Mouse (Mus musculus) adrenal gland, adult 2 months (tissue): ENCODE results near the gene Rhox4f. TPM values are rescaled to one million over a fixed set of nuclear protein-coding genes. Genes with fewer than 3 reads are reported as not detected.
"Not testable (repeated sequence)": the region's sequence is repeated elsewhere in the genome, so short reads cannot be mapped to it uniquely, and the experiment has no call there.

Source experiments
- DNase-seq: peaks from one replicate; pipeline ENCODE4 v3.0.0; 2021
- long read RNA-seq: library from polyadenylated mRNA; stranded (forward); transcript quantifications from one replicate; pipeline ENCODE4 v2.0.0, GENCODE M21; 2021
- polyA plus RNA-seq: library from polyadenylated mRNA; depleted of rRNA; stranded (reverse); fragments of >200 nt; gene quantifications from 2 replicates; pipeline ENCODE4 v1.2.3, GENCODE M21; 2012; rRNA removed
- total RNA-seq, 2 experiments: library from RNA; stranded (reverse); gene quantifications; 2 replicates each; pipeline ENCODE4 v1.2.3; 2021

Rhox4f gene
- not detected for total RNA-seq
- not detected in 2 replicates for polyA plus RNA-seq
- long read RNA-seq = 0 reads

GRCm38 (mm10) chrX:37607604-37608003 is at the start of gene Rhox4f:
TSS of gene Rhox4f (minus strand) at chrX:37607704.
- DNase-seq = not testable (repeated sequence)

- not testable (repeated sequence) for DNase-seq
Observed at GRCm38 (mm10) chrX:37651227-37651626, 43.7 kb upstream of the Rhox4f start, which contains the start of gene Rhox4g. TSS of gene Rhox4g (minus strand) at chrX:37651327.

- DNase-seq = not testable (repeated sequence)
Observed at GRCm38 (mm10) chrX:37643370-37643769, 35.9 kb upstream of the Rhox4f start, which contains the start of gene Rhox2g. TSS of gene Rhox2g (minus strand) at chrX:37643470.

GRCm38 (mm10) chrX:37628512-37628911 is 21.0 kb upstream of the Rhox4f start, which contains the start of gene Rhox3g:
TSS of gene Rhox3g (minus strand) at chrX:37628612.
- not testable (repeated sequence) for DNase-seq

GRCm38 (mm10) chrX:37580692-37581091 is 26.8 kb downstream of the Rhox4f start, which contains the start of gene Rhox3f:
TSS of gene Rhox3f (plus strand) at chrX:37580992.
- not testable (repeated sequence) for DNase-seq

GRCm38 (mm10) chrX:37572638-37573037 is 34.9 kb downstream of the Rhox4f start:
- not testable (repeated sequence) for DNase-seq

GRCm38 (mm10) chrX:37571105-37571504 is 36.4 kb downstream of the Rhox4f start, which contains the start of gene Rhox2f:
TSS of gene Rhox2f (plus strand) at chrX:37571405.
- not testable (repeated sequence) for DNase-seq

GRCm38 (mm10) chrX:37557112-37557511 is 50.4 kb downstream of the Rhox4f start, which contains the start of gene Rhox4e:
TSS of gene Rhox4e (plus strand) at chrX:37557412.
- DNase-seq = not testable (repeated sequence)

Other genes with a start within 250 kb of the Rhox4f start
- not detected for gene Rhox3a2, start 227.7 kb downstream of the Rhox4f start, total RNA-seq
- gene Rhox3a2, start 227.7 kb downstream of the Rhox4f start, polyA plus RNA-seq = not detected in 2 replicates
- gene Rhox4a2, start 216.9 kb downstream of the Rhox4f start, total RNA-seq = not detected
- not detected in 2 replicates for gene Rhox4a2, start 216.9 kb downstream of the Rhox4f start, polyA plus RNA-seq
- gene Rhox2b, start 195.6 kb downstream of the Rhox4f start, total RNA-seq = not detected
- not detected in 2 replicates for gene Rhox2b, start 195.6 kb downstream of the Rhox4f start, polyA plus RNA-seq
- not detected for gene Rhox4b, start 175.2 kb downstream of the Rhox4f start, total RNA-seq
- not detected in 2 replicates for gene Rhox4b, start 175.2 kb downstream of the Rhox4f start, polyA plus RNA-seq
- not detected for gene Rhox2c, start 154.0 kb downstream of the Rhox4f start, total RNA-seq
- not detected in 2 replicates for gene Rhox2c, start 154.0 kb downstream of the Rhox4f start, polyA plus RNA-seq
- not detected for gene Rhox3c, start 149.1 kb downstream of the Rhox4f start, total RNA-seq
- not detected in 2 replicates for gene Rhox3c, start 149.1 kb downstream of the Rhox4f start, polyA plus RNA-seq
- not detected for gene Rhox4c, start 127.4 kb downstream of the Rhox4f start, total RNA-seq
- gene Rhox4c, start 127.4 kb downstream of the Rhox4f start, polyA plus RNA-seq = not detected in 2 replicates
- gene Rhox2d, start 114.3 kb downstream of the Rhox4f start, total RNA-seq = not detected
- not detected in 2 replicates for gene Rhox2d, start 114.3 kb downstream of the Rhox4f start, polyA plus RNA-seq
- gene Rhox4d, start 93.3 kb downstream of the Rhox4f start, total RNA-seq = not detected
- not detected in 2 replicates for gene Rhox4d, start 93.3 kb downstream of the Rhox4f start, polyA plus RNA-seq
- not detected for gene Rhox2e, start 77.3 kb downstream of the Rhox4f start, total RNA-seq
- not detected in 2 replicates for gene Rhox2e, start 77.3 kb downstream of the Rhox4f start, polyA plus RNA-seq
- gene Rhox3e, start 65.7 kb downstream of the Rhox4f start, total RNA-seq = not detected
- not detected in 2 replicates for gene Rhox3e, start 65.7 kb downstream of the Rhox4f start, polyA plus RNA-seq
- gene Rhox4e, start 50.3 kb downstream of the Rhox4f start, total RNA-seq = not detected
- gene Rhox4e, start 50.3 kb downstream of the Rhox4f start, polyA plus RNA-seq = not detected in 2 replicates
- gene Rhox2f, start 36.3 kb downstream of the Rhox4f start, total RNA-seq = not detected
- not detected in 2 replicates for gene Rhox2f, start 36.3 kb downstream of the Rhox4f start, polyA plus RNA-seq
- not detected for gene Rhox3f, start 26.7 kb downstream of the Rhox4f start, total RNA-seq
- gene Rhox3f, start 26.7 kb downstream of the Rhox4f start, polyA plus RNA-seq = not detected in 2 replicates
- gene Rhox3g, start 20.9 kb upstream of the Rhox4f start, total RNA-seq = not detected
- not detected in 2 replicates for gene Rhox3g, start 20.9 kb upstream of the Rhox4f start, polyA plus RNA-seq
- gene Rhox2g, start 35.8 kb upstream of the Rhox4f start, total RNA-seq = not detected
- gene Rhox2g, start 35.8 kb upstream of the Rhox4f start, polyA plus RNA-seq = not detected in 2 replicates
- not detected for gene Rhox4g, start 43.6 kb upstream of the Rhox4f start, total RNA-seq
- gene Rhox4g, start 43.6 kb upstream of the Rhox4f start, polyA plus RNA-seq = not detected in 2 replicates
- not detected for gene Rhox3h, start 61.1 kb upstream of the Rhox4f start, total RNA-seq
- gene Rhox3h, start 61.1 kb upstream of the Rhox4f start, polyA plus RNA-seq = not detected in 2 replicates
- gene Rhox2h, start 65.6 kb upstream of the Rhox4f start, total RNA-seq = not detected
- gene Rhox2h, start 65.6 kb upstream of the Rhox4f start, polyA plus RNA-seq = not detected in 2 replicates
- not detected for gene Rhox5, start 197.1 kb upstream of the Rhox4f start, total RNA-seq
- gene Rhox5, start 197.1 kb upstream of the Rhox4f start, polyA plus RNA-seq = not detected in 2 replicates
- not detected for gene Rhox6, start 219.2 kb upstream of the Rhox4f start, total RNA-seq
- gene Rhox6, start 219.2 kb upstream of the Rhox4f start, polyA plus RNA-seq = not detected in 2 replicates
- not detected for gene Rhox7a, start 224.0 kb upstream of the Rhox4f start, total RNA-seq
- gene Rhox7a, start 224.0 kb upstream of the Rhox4f start, polyA plus RNA-seq = not detected in 2 replicates